Mouse (Mus musculus) right cerebral cortex, postnatal 4 days (tissue): ENCODE measurements around the gene Foxd1.
A peak's percentile ranks its signal among the peaks of the same experiment; 100 is the strongest.

ENCODE experiments used
- DNase-seq: peaks from one replicate; pipeline ENCODE4 v3.0.0-alpha.2; 2022

Foxd1 gene

DNA sequence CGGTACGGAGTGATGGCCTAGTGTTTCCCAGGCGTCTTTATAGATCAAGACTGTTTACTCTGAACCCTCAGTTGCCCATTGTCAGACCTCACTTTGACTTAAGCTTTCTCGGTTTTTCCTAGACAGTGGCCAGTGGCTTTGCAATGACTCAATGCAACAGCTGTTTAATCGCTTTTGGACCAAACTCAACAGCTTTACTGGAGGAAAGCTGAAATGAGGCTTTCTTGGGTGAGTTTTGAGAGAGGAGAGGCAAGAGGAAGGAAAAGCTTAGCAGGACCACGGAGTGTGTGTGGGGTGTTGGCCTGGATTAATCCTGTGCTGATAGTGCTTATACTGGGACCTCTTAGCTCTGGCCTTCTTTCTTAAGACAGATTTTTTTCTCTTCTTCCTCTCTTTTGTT is 36.3 kb downstream of the Foxd1 start:
- no peak for DNase-seq

DNA sequence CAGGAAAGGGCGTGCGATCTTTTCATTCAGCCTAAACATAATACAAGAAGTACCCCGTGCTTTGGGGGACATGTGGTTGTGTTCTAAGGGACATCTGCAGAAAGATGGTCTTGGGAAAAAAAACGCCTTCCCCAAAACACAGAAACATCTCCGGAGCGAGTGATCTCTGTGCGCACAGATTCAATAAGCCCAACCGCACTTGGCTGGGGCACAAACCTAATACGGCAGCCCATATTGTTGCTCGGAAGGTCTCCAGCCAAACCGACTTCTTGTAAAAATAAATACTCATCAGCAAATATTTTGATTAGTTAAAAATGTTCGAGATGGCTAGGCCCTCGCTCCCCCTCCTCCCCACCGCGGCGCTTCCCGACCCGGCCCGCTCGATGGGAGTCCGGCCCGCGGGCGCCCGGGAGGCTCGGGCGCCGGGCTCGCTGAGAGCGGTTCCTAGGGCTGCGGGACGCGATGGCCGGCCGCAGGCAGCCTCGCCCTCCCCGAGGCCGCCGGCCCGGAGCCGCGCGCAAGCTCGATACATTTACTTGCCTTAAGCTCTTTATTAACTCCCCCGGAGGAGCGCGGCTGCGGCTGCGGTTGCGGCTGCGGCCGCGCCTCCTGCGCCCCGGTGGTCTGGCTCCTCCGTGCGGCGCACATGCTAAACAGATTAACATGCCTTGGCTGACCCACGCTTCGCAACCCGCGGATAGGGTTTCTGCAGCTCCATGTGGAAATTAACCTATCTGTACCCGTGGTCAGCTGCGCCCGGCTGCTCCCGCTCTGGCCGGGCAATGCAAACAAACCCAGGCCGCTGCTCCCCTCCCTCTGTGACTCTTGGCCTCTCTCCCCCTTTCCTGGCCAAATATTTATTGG is 37.0 kb downstream of the Foxd1 start:
- peak; percentile 35 for DNase-seq

DNA sequence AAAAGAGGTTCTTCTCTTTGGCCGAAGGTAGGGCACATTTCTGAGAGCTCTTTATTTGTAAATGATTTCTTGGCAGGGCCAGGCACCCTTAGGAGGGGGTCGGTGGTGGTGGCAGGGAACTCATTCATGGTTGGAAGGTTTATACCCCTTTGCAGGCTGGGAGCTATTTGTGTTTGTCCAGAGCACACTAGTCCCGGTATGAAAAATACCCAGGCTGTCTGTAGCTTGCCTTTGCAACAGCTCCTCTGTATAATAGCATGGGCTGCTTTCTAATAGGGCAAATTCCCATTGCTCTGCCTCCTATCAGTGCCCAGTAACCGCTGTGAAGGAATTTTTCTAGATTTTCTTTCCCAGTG is 37.6 kb downstream of the Foxd1 start:
- DNase-seq, result no peak

DNA sequence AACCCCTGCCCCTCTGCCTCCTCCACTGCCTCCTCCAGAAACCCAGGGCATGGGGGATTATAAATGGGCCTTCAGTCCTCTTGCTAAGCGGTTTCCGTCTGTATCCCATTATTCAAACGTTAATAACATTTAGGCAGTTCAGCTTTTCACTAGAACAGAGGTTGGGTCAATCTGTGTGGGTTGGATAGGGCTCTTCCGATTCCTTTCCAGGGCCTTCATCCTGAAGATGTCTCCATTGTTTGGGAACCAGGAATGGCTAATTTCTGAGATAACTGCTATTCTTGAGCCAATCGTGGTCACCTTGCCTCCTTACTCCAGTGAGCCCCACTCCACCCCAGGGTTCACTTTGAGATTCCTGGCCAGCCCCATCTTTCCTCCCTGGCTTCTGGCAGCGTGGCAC is 38.0 kb downstream of the Foxd1 start:
- no peak for DNase-seq

DNA sequence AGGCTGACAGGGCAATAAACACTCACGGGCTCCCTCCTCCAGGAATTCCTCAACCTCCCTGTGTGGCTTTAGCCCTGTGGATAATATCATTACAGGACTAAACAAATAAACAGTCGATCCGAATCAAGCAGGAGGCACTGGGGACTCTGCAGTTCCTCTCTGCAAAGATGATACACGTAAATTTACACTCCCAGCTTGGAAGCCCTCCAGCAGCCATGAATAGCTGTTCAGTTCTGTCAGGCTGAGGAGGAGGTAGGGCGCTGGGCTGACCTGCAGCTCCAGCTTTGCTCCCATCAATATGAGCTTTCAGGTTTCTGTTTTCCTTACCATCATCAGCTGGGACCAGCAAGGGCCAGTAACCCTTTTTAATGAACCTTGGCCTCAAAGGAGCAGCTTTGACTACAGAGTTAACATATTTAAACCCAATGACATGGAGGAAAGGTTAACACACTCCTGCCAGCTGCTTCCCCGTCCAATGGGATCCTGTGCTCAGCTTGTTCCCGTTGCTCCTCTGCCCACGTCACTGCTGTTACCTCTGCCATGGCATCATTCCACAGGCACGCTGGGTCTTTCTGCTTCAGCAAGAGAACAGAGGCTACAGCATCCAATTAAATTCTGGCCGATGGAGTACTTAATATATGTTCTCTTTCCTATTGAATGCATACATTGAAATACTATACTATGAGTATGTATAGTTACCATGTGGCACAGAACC is 39.5 kb downstream of the Foxd1 start:
- peak; percentile 30 for DNase-seq
